Mouse (Mus musculus): Measurements from ENCODE around the gene Aff1.

The Aff1 gene

GRCm38 (mm10) chr5:103691624-103692530 is at the start of gene Aff1:
Aff1 (plus strand) TSS chr5:103692374.
- peak; percentile 95 for DNase-seq (ENCODE audit: extremely low read depth, insufficient read length, low spot score)

GRCm38 (mm10) chr5:103644167-103644566 is 48.0 kb upstream of the Aff1 start:
- DNase-seq (ENCODE audit: extremely low read depth, insufficient read length, low spot score) = peak; percentile 37

GRCm38 (mm10) chr5:103647320-103647719 is 44.9 kb upstream of the Aff1 start:
- DNase-seq (ENCODE audit: extremely low read depth, insufficient read length, low spot score) = no peak

- peak; percentile 21 for DNase-seq (ENCODE audit: extremely low read depth, insufficient read length, low spot score)
Measured at GRCm38 (mm10) chr5:103654225-103654624, 37.9 kb upstream of the Aff1 start.

GRCm38 (mm10) chr5:103654780-103655179 is 37.4 kb upstream of the Aff1 start:
- DNase-seq (ENCODE audit: extremely low read depth, insufficient read length, low spot score) = no peak

- no peak for DNase-seq (ENCODE audit: extremely low read depth, insufficient read length, low spot score)
Measured at GRCm38 (mm10) chr5:103655346-103656118, 36.6 kb upstream of the Aff1 start, which contains the start of gene 1700016H13Rik. 1700016H13Rik (minus strand) TSS chr5:103656010.

GRCm38 (mm10) chr5:103658921-103659320 is 33.3 kb upstream of the Aff1 start:
- DNase-seq (ENCODE audit: extremely low read depth, insufficient read length, low spot score) = no peak

GRCm38 (mm10) chr5:103659571-103659970 is 32.6 kb upstream of the Aff1 start:
- peak; percentile 12 for DNase-seq (ENCODE audit: extremely low read depth, insufficient read length, low spot score)

GRCm38 (mm10) chr5:103664932-103665331 is 27.2 kb upstream of the Aff1 start:
- no peak for DNase-seq (ENCODE audit: extremely low read depth, insufficient read length, low spot score)

GRCm38 (mm10) chr5:103665876-103666275 is 26.3 kb upstream of the Aff1 start:
- peak; percentile 34 for DNase-seq (ENCODE audit: extremely low read depth, insufficient read length, low spot score)

GRCm38 (mm10) chr5:103671858-103672257 is 20.3 kb upstream of the Aff1 start:
- no peak for DNase-seq (ENCODE audit: extremely low read depth, insufficient read length, low spot score)

GRCm38 (mm10) chr5:103673611-103674010 is 18.6 kb upstream of the Aff1 start:
- no peak for DNase-seq (ENCODE audit: extremely low read depth, insufficient read length, low spot score)

GRCm38 (mm10) chr5:103674482-103674881 is 17.7 kb upstream of the Aff1 start:
- no peak for DNase-seq (ENCODE audit: extremely low read depth, insufficient read length, low spot score)

- no peak for DNase-seq (ENCODE audit: extremely low read depth, insufficient read length, low spot score)
Measured at GRCm38 (mm10) chr5:103676289-103676881, 15.8 kb upstream of the Aff1 start.

- DNase-seq (ENCODE audit: extremely low read depth, insufficient read length, low spot score) = no peak
Measured at GRCm38 (mm10) chr5:103677894-103678293, 14.3 kb upstream of the Aff1 start.

GRCm38 (mm10) chr5:103678974-103679373 is 13.2 kb upstream of the Aff1 start:
- DNase-seq (ENCODE audit: extremely low read depth, insufficient read length, low spot score) = no peak

GRCm38 (mm10) chr5:103680381-103680780 is 11.8 kb upstream of the Aff1 start:
- DNase-seq (ENCODE audit: extremely low read depth, insufficient read length, low spot score) = peak; percentile 29

GRCm38 (mm10) chr5:103681824-103682223 is 10.3 kb upstream of the Aff1 start:
- DNase-seq (ENCODE audit: extremely low read depth, insufficient read length, low spot score) = no peak

- no peak for DNase-seq (ENCODE audit: extremely low read depth, insufficient read length, low spot score)
Measured at GRCm38 (mm10) chr5:103689645-103690044, 2.5 kb upstream of the Aff1 start.

- DNase-seq (ENCODE audit: extremely low read depth, insufficient read length, low spot score) = no peak
Measured at GRCm38 (mm10) chr5:103690190-103690589, 2.0 kb upstream of the Aff1 start.

GRCm38 (mm10) chr5:103691171-103691570 is 1.0 kb upstream of the Aff1 start:
- no peak for DNase-seq (ENCODE audit: extremely low read depth, insufficient read length, low spot score)
